Mouse (Mus musculus) thymus, adult 2 months (tissue): ENCODE data around the gene Bcl7c. TPM values are rescaled to one million over a fixed set of nuclear protein-coding genes. Genes with fewer than 3 reads are reported as not detected.

Source experiments
- DNase-seq: peaks from one replicate; pipeline ENCODE4 v3.0.0; 2021
- H3K27ac ChIP-seq: fragments of 200-500 bp; 2 replicates; pipeline ENCODE4 v1.5.1; 2012; ENCODE audit warnings: low read length, control low read depth; ENCODE audit not compliant: control insufficient read depth, insufficient read depth
- H3K27me3 ChIP-seq: fragments of 200-500 bp; 2 replicates; pipeline ENCODE4 v1.6.1; 2012; ENCODE audit warnings: mild to moderate bottlenecking, low read length, moderate library complexity, mixed read lengths; ENCODE audit not compliant: control insufficient read depth, insufficient read depth
- H3K36me3 ChIP-seq: fragments of 200-500 bp; 2 replicates; pipeline ENCODE4 v1.6.1; 2012; ENCODE audit warnings: mild to moderate bottlenecking, low read length, moderate library complexity; ENCODE audit not compliant: control insufficient read depth, insufficient read depth
- H3K4me1 ChIP-seq: fragments of 200-500 bp; replicated peaks from 2 replicates; pipeline ENCODE4 v1.6.1; 2012; ENCODE audit warnings: low read length; ENCODE audit not compliant: control insufficient read depth, insufficient read depth
- H3K4me3 ChIP-seq: fragments of 200-500 bp; 2 replicates; pipeline ENCODE4 v1.5.1; 2012; ENCODE audit warnings: mild to moderate bottlenecking, low read length, control low read depth, moderate library complexity; ENCODE audit not compliant: control insufficient read depth, insufficient read depth
- CTCF ChIP-seq: fragments of 200-500 bp; IDR thresholded peaks from 2 replicates; pipeline ENCODE4 v1.5.1; 2012; ENCODE audit warnings: mild to moderate bottlenecking, control low read depth, low read length, moderate library complexity, borderline replicate concordance; ENCODE audit not compliant: control insufficient read depth, poor library complexity, insufficient read depth; ENCODE audit errors: extremely low read depth
- POLR2A ChIP-seq: fragments of 200-500 bp; IDR thresholded peaks from 2 replicates; pipeline ENCODE4 v1.6.1; 2012; ENCODE audit warnings: mild to moderate bottlenecking, low read length, control low read depth, moderate library complexity; ENCODE audit not compliant: control insufficient read depth, poor library complexity, insufficient read depth; ENCODE audit errors: extremely low read depth
- WGBS: fragments of 180-500 bp; shearing (Covaris S2); methylation state at CpG from one replicate; pipeline ENCODE4 v1.1.7; 2018; 5-methylcytosine and 5-hydroxymethylcytosine counted together
- polyA plus RNA-seq: library from polyadenylated mRNA; depleted of rRNA; stranded (reverse); fragments of >200 nt; gene quantifications from 2 replicates; pipeline ENCODE4 v1.2.3, GENCODE M21; 2012

Gene Bcl7c
- polyA plus RNA-seq, 1 experiment: 61.2 TPM

DNA sequence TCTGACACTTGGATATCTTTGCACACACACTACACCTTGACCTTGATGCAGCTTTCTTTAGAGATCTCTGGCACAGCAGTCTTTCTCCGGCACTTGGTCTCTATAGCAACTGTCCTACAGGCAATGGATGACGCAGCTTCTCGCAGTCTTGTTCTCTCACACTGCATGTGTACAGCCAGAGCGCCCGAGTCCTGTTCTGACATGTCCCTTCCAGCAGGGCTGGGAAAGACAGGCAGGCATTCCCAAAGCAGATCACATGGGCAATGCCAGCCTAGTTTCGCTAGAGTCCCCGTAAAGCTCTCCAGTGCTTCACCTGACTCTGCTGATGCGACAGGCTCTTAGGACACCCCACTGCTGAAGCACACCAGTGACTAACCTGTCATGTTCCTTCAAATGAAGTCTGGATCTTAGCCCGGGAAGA is 33.3 kb downstream of the Bcl7c start:
- Histone ChIP-seq H3K4me1 (peaks cover 3% of the 10 kb centered on the region), H3K36me3 (no peaks in the 10 kb centered on the region), H3K27ac (no peak overlapping the region), H3K27me3 (no peaks in the 10 kb centered on the region), H3K4me3 (no peak overlapping the region)
- 94% methylated on average over 9 of the region's 9 CpGs for WGBS
- no peak for TF ChIP-seq CTCF
- DNase-seq: no peak

DNA sequence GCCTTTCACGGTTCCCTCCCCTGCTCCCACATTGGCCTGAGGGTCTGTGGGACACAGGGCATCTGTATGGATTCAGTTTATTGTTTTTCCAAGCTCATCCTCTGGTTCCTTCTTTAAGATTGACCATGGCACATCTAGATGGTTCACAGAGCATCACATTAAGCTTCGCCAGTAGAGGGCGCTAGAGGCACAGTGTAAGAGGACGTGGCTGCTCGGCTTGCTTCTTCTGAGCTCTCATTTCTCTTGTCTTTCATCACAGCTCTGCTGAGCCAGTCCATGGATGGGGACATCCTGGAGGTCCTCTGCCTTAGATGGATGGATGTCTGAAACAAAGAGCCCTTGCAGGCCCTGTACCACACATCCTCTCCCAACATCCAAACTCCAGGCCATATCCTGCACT is 33.8 kb downstream of the Bcl7c start:
- Histone ChIP-seq H3K27me3 (no peaks in the 10 kb centered on the region), H3K27ac (no peak overlapping the region), H3K4me1 (peaks cover 3% of the 10 kb centered on the region), H3K4me3 (no peak overlapping the region), H3K36me3 (no peaks in the 10 kb centered on the region)
- TF ChIP-seq CTCF (peak; percentile 30; the same call in 1 of the 2 replicates), POLR2A (no peak)
- WGBS: 10% methylated on average over 5 of the region's 5 CpGs
- peak; percentile 79 for DNase-seq

DNA sequence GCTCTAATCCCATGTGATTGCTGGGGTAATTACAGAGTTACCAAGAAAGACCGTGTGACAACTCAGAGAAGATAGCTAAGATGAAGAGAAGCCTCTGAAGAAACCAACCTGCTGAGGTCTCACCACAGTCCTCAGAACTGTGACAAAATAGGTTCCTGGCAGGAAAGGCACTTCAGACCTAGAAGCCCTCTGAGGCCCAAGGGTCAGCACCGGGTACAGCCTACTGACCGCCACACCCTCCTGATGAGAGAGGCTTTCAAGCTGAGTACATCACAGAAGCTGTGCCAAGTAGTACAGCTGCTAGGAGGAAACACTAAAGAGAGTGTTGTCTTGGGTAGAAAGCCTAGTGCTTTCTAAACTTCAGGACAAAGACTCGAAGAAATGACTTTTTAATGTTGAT is 36.0 kb downstream of the Bcl7c start:
- 94% methylated on average over 4 of the region's 4 CpGs for WGBS
- Histone ChIP-seq H3K27me3 (no peaks in the 10 kb centered on the region), H3K36me3 (no peaks in the 10 kb centered on the region), H3K4me1 (peaks cover 3% of the 10 kb centered on the region), H3K27ac (no peak overlapping the region), H3K4me3 (no peak overlapping the region)
- no peak for DNase-seq
- no peak for TF ChIP-seq POLR2A
- TF ChIP-seq CTCF: no peak

DNA sequence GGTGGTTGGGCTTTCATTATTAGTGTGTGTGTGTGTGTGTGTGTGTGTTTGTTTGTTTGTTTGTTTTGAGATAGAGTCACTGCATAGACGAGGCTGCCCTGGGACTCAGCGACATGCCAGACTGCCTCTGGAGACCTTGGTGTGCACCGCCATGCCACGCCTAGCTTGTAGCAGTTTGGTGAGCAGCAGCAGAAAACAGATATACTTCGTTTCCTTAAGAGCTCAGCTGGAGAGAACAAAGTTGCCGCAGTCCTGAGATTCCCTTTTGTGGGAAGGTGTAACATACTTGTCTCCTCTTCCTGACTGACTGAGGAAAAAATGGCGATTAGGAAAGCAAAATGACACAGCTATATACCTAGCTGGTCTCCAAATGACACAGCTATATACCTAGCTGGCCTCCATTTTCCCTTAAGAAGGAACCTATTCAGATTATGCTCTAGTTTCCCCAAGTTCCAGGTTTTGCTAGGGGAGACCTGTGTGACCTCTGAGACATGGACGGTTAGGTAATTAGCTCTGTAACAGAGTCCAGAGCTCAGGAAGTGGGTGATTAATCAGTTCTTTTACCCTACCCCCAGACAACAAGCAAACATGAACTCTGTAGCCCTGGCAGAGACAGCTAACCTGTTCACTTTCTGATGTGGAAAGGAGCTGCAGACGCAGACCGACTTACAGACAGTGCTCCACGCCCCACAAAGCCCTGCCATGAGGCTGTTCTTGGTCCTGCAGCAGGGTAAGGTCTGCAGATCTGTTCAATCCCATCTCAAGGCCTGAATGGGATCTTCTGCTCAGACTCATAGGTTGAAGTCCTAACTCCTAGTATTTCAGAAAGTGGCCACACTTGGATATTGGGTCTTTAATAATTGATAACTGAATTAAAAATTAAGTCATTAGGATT is 36.6 kb downstream of the Bcl7c start:
- H3K4me1 ChIP-seq: peaks cover 3% of the 10 kb centered on the region
- TF ChIP-seq CTCF: no peak
- no peak for TF ChIP-seq POLR2A
- no peaks in the 10 kb centered on the region for H3K36me3 ChIP-seq
- H3K27ac ChIP-seq: no peak overlapping the region
- no peaks in the 10 kb centered on the region for H3K27me3 ChIP-seq
- DNase-seq: no peak
- no peak overlapping the region for H3K4me3 ChIP-seq
- WGBS: 94% methylated on average over 11 of the region's 11 CpGs

DNA sequence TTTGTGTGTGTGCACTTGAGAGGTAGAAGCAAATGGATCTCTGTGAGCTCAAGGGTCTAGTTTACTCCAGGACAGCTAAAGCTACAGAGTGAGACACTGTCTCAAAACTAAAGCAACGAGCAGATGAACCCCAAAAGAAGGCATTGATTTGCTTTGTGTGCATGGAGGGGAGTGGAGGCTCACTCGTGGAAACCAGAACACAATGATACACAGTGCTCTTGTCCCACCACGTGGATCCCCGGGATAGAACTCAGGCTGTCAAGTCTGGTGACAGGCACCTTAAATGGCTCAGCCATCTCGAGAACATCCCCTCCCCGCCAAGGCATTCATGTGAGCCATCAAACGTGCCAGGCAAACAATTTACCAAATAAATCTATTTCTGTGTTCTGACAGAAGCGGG is 41.6 kb downstream of the Bcl7c start:
- WGBS: 93% methylated on average over 8 of the region's 8 CpGs
- Histone ChIP-seq H3K27ac (no peak overlapping the region), H3K4me1 (peaks cover 3% of the 10 kb centered on the region), H3K4me3 (no peak overlapping the region), H3K36me3 (0 out of 2 replicates have a peak, but pooled peaks cover 4% of the 10 kb centered on the region), H3K27me3 (no peaks in the 10 kb centered on the region)
- TF ChIP-seq POLR2A (no peak), CTCF (no peak)
- DNase-seq: no peak

DNA sequence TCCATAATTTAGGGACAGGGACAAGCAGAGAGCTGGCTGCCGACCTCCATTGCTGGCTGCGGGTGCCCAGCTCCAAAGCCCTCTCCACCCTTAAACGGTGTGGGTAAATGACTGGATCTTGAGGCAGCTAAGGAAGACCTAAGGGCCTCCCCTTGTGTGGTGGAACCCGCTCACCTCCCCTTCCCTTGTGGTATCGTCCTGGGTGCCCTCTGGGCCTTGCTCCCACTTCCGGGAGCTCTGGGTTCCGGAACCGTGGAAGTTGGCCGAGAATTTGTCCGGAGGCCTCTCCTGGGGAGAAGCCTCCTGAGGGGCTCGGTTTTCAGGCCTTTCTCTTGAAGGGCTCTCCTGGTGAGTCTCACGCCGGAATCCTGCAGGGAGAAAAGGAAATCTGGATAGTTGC is 42.1 kb downstream of the Bcl7c start:
- Histone ChIP-seq H3K27me3 (no peaks in the 10 kb centered on the region), H3K4me1 (peaks cover 3% of the 10 kb centered on the region), H3K36me3 (0 out of 2 replicates have a peak, but pooled peaks cover 4% of the 10 kb centered on the region), H3K4me3 (no peak overlapping the region), H3K27ac (no peak overlapping the region)
- no peak for DNase-seq
- 94% methylated on average over 13 of the region's 13 CpGs for WGBS
- TF ChIP-seq CTCF: no peak
- TF ChIP-seq POLR2A: no peak

DNA sequence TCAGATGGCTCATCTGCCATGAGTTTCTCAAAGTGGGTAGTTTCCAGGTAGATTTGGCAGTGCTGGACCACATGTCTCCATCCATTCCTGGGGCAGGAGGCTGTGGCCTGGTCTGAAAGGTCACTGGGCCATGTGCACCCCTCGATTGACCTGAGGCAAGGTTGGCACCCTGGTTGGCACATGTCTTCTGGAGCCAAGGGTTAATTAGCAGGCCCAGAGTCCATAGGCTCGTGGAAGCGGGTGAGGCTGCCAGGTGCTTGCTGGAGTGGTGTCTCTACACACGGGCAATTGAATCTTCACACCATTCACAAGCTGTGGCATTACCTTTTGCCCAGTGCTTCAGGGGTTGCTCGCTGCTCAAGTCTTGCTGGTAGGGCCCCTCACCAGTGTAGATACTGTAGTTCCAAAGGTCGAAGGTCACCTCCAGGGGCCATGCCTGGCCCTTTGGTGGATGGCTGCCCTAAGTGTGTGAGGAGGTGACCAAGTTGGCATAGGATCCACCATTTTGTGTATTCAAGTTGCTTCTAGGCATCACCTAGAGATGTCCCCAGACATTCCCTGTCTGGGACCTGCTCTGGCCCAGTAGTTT is 42.6 kb downstream of the Bcl7c start:
- Histone ChIP-seq H3K4me1 (peaks cover 3% of the 10 kb centered on the region), H3K27me3 (no peaks in the 10 kb centered on the region), H3K27ac (no peak overlapping the region), H3K36me3 (0 out of 2 replicates have a peak, but pooled peaks cover 4% of the 10 kb centered on the region), H3K4me3 (no peak overlapping the region)
- TF ChIP-seq POLR2A (no peak), CTCF (no peak)
- DNase-seq: no peak
- 98% methylated on average over 6 of the region's 6 CpGs for WGBS
